Mouse (Mus musculus): Measurements from ENCODE around the gene Atp2b2.

The Atp2b2 gene

GRCm38 (mm10) chr6:113857310-113857873 is 185.0 kb downstream of the Atp2b2 start:
- no peak for DNase-seq (ENCODE audit: low spot score)

- peak; percentile 71 for DNase-seq (ENCODE audit: low spot score)
Measured at GRCm38 (mm10) chr6:113856790-113857189, 185.6 kb downstream of the Atp2b2 start.

GRCm38 (mm10) chr6:113856095-113856646 is 186.2 kb downstream of the Atp2b2 start:
- no peak for DNase-seq (ENCODE audit: low spot score)

GRCm38 (mm10) chr6:113855581-113855980 is 186.8 kb downstream of the Atp2b2 start:
- DNase-seq (ENCODE audit: low spot score): no peak

GRCm38 (mm10) chr6:113852318-113852717 is 190.1 kb downstream of the Atp2b2 start:
- no peak for DNase-seq (ENCODE audit: low spot score)

- no peak for DNase-seq (ENCODE audit: low spot score)
Measured at GRCm38 (mm10) chr6:113849819-113850218, 192.6 kb downstream of the Atp2b2 start.

GRCm38 (mm10) chr6:113848655-113849054 is 193.8 kb downstream of the Atp2b2 start:
- no peak for DNase-seq (ENCODE audit: low spot score)

- no peak for DNase-seq (ENCODE audit: low spot score)
Measured at GRCm38 (mm10) chr6:113847092-113847491, 195.3 kb downstream of the Atp2b2 start.

- no peak for DNase-seq (ENCODE audit: low spot score)
Measured at GRCm38 (mm10) chr6:113843248-113843647, 199.2 kb downstream of the Atp2b2 start.

- no peak for DNase-seq (ENCODE audit: low spot score)
Measured at GRCm38 (mm10) chr6:113838493-113838892, 203.9 kb downstream of the Atp2b2 start.

GRCm38 (mm10) chr6:113837740-113838139 is 204.7 kb downstream of the Atp2b2 start:
- no peak for DNase-seq (ENCODE audit: low spot score)

- no peak for DNase-seq (ENCODE audit: low spot score)
Measured at GRCm38 (mm10) chr6:113836545-113836944, 205.9 kb downstream of the Atp2b2 start.

GRCm38 (mm10) chr6:113830463-113830862 is 211.9 kb downstream of the Atp2b2 start:
- no peak for DNase-seq (ENCODE audit: low spot score)

GRCm38 (mm10) chr6:113827309-113827708 is 215.1 kb downstream of the Atp2b2 start:
- DNase-seq (ENCODE audit: low spot score): peak; percentile 46

GRCm38 (mm10) chr6:113822417-113822816 is 220.0 kb downstream of the Atp2b2 start:
- DNase-seq (ENCODE audit: low spot score): peak; percentile 58

GRCm38 (mm10) chr6:113816690-113817089 is 225.7 kb downstream of the Atp2b2 start:
- DNase-seq (ENCODE audit: low spot score): no peak

GRCm38 (mm10) chr6:113811462-113811861 is 231.0 kb downstream of the Atp2b2 start:
- DNase-seq (ENCODE audit: low spot score): no peak

- no peak for DNase-seq (ENCODE audit: low spot score)
Measured at GRCm38 (mm10) chr6:113810667-113811066, 231.7 kb downstream of the Atp2b2 start.

GRCm38 (mm10) chr6:113806241-113806640 is 236.2 kb downstream of the Atp2b2 start:
- no peak for DNase-seq (ENCODE audit: low spot score)

- DNase-seq (ENCODE audit: low spot score): peak; percentile 81
Measured at GRCm38 (mm10) chr6:113801233-113801632, 241.2 kb downstream of the Atp2b2 start.

- no peak for DNase-seq (ENCODE audit: low spot score)
Measured at GRCm38 (mm10) chr6:113799915-113800314, 242.5 kb downstream of the Atp2b2 start.

GRCm38 (mm10) chr6:113799349-113799748 is 243.1 kb downstream of the Atp2b2 start:
- no peak for DNase-seq (ENCODE audit: low spot score)

GRCm38 (mm10) chr6:113798921-113799320 is 243.5 kb downstream of the Atp2b2 start:
- DNase-seq (ENCODE audit: low spot score): no peak

- peak; percentile 59 for DNase-seq (ENCODE audit: low spot score)
Measured at GRCm38 (mm10) chr6:113795241-113795702, 247.1 kb downstream of the Atp2b2 start.

Measured in left cerebral cortex, adult 11 months (tissue).